Mouse (Mus musculus) cerebellum, adult 11 months (tissue): ENCODE results near the gene Tepp.
A peak's percentile ranks its signal among the peaks of the same experiment; 100 is the strongest.

Experiments used
- DNase-seq: peaks from one replicate; pipeline ENCODE4 v3.0.0; 2022

Tepp gene

DNA sequence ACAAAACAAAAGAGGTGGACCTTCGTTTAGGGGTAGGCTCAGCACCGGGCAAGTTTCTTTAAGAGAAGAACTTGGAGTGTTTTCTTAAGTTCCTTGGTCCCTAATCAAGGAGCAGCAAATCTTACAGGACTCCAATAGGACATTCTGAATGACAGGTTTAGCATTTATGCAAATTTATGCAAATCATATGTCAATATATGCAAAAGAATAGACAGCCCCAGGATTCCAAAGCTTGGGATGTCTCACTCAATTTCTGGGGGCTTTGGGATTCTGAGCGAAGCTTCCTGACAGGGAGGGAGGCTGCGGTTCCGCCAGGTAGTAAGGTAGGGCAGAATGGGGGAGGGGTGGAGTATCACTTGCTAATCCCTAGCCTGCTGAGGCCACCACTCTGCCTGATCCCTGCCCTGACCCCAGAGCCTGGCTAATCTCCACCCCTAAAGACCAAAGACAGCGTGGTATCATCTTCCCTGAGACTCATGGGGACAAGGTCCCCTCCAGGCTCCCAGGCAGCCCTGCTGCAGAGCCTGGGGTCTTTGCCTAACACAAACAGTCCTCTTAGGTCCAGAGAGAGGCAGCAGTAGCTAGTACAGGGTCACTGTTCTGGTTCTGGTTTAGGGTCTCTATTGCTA, at the start of gene Tepp:
Tepp (plus strand) TSS at position 225 of the 629 bp plus-strand sequence.
- DNase-seq = no peak

DNA sequence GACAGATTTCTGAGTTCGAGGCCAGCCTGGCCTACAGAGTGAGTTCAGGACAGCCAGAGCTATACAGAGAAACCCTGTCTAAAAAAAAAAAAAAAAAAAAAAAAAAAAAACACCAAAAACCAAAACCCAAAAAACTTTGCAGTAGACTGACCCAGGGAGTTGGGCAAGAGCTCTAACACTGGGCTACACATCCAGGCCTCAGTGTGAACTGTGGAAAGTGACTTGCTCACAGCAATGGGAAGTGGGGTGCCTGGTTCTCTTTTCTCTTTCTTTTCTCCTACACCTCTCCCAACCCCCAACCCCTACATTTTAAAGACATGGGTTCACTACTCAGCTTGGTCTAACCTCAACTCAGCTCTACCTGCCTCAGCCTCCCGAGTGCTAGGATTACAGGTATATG, 48.2 kb upstream of the Tepp start:
- DNase-seq = no peak

DNA sequence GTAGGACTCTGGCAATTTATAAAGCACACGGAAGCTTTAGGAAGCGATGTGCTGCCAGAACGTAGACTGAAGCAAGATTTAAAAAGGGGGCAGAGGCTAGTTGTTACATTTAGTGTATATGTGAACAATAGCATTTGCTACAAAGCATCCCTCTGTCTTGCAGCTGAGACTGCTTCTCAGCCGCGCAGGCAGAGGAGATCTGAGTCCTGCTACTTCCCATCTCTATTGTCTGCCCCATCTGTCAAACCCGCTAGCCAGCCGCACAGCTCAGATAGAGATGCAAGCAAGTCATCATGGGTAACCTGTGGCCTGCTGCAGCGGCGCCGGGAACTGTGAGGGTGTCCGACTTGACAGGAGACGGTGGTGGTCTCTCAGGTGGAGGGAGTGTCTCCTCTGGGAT, 39.9 kb upstream of the Tepp start:
- no peak for DNase-seq

DNA sequence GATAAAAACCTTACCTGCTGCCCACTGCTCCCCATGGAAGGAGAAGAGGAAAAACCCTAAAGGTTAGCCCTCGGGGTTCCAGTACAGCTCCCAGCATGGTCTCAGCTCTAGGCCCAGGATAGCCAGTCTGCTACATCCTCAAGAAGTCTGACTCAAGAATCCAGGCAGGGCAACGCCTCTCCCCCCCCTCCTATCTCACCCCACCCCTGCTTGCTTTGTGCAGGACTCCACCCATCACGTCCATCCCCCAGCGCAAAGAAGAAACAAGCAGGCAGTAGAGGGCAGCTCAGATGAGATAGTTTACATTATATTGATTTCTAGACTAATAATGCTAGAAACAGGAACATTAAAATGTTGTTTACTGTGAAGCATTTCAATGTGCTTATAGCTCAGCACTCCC, 38.5 kb upstream of the Tepp start:
- DNase-seq = no peak

DNA sequence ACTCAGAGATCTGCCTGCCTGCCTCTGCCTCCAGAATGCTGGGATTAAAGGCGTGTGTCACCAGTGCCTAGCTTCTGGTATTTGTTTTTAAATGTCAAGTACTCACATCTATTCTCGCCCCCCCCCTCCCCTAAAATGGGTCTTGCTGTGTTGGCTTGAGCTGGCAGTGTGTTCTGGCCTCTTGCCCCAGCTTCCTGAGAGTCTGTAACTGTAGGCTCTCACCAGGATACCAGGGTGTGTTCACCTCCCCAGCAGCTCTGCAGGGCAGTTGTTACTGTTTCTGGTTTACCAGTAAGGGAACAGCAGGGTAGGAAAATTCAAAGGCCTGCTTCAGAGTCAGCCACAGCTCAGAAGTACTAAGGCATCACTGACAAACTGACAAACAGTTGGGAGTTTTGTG, 37.5 kb upstream of the Tepp start:
- no peak for DNase-seq

DNA sequence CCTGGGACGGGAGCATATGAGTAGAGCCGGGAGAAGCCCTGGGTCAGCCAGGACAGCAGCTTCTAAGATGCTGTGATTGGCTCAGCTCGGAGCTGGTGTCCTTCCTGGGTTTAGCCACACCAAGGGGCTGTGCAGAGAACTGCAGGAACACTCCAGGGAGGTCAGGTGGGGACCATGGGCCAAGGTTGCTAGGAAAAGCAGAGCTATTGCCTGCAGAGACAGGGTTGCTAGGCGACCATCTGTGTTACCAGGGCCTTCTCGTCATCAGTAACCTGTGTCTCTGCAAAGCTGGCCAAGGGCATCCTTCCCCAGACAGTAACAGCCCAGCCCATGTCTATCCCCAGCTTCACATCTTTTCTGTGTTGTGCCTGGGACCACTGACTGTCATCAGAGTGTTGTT, 28.9 kb upstream of the Tepp start:
- DNase-seq = no peak

DNA sequence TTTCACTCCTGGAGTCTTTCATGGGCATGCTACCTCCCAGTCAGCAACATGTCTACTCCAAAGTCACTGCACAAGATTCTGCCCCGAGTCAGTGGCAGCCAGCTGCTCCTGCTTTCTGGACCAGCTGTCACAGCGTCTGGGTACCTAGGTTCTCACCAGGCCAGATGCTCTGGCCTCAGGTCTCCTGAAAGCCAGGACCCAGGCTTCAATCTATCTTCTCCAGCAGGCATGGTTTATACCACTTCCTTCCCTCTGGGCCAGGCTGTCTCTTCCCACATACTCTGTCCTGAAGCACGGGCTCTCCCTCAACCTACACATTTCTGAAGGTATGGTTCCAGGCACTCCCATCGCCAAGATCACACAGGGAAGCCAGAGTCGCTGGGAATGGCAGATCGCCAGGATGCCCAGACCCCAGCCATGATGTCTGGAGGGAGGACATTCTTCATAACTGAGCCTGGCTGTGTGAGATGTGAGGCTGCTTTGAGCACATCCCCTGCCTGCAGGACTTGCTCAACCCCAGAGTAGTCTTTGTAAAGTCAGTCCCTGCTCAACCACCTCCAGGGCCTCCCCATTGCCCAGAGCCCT, 21.2 kb upstream of the Tepp start:
- DNase-seq = no peak

DNA sequence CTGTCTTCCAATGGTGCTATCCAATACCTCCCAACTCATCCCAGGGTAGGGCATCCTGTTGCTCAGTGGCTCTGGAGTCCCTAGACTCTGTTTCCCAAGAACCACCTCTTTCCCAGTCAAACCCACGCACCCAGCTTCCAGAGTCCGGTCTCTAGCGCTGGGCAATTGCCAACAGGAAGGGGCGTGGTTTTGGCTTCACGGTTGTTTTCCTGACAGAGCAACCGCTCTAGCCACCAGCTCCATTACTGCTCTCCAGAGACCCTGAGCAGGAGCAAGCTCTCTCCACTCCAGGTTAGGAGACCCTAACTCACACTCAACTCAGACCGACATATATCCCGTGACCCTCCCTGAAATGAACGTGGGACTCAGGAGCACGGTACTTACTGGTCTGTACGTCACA, 17.2 kb upstream of the Tepp start:
- DNase-seq = peak; percentile 8

DNA sequence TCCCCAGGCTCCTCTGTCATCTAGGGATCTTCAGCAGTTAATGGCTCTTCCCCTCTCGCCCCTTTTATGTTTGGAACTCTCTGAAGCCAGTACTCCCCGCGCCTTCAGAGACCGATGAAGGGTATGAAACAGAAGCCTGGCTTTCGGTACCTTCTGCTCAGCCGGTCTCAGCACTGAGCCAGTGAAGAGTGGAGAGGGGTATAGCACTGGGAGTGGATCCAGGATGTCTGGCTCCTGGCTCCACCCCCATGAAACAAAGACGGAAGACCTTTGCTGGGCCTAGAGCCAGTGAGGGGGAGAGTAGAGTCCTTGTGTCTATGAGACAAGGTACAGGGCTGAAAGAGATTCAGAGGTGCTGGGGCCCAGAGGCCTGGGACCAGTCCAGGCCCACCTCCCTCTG, 16.5 kb upstream of the Tepp start:
- DNase-seq = no peak

DNA sequence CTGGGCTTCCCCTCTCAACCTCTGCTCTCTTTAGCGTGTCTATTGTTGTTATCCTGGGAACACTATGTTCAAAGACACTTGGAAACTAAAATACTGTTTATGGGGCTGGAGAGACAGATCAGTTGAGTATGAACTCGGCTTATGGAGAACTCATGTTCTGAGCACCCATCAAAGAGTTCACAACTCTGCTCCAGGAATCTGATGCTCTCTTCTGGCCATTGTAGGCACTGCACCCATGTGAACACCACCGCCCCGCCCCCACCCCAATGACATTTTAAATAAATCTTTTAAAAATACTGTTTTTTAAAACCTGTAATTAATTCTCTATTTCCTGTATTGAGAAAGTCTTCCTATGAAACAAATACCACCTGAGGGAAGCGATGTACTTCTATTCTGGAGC, 8.0 kb upstream of the Tepp start:
- DNase-seq = no peak

DNA sequence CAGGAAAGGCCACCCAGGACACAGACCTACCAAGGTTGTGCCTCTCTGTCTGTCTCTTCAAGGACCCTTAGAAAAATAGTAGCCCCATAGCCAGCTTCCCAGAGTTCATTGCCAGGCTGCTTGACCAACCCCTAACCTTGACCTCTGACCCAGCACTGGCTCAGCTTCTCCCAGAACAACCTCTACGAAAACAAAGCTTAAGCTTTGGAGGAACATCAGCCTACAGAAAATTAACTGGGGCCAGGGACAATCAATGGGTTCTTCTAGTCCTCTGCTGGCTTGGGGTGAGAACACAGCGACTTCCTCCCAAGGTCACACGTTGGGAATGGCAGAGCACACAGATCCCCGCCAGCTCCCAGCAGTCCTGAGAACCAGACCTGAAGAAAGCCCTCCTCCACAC, 4.8 kb upstream of the Tepp start:
- no peak for DNase-seq

DNA sequence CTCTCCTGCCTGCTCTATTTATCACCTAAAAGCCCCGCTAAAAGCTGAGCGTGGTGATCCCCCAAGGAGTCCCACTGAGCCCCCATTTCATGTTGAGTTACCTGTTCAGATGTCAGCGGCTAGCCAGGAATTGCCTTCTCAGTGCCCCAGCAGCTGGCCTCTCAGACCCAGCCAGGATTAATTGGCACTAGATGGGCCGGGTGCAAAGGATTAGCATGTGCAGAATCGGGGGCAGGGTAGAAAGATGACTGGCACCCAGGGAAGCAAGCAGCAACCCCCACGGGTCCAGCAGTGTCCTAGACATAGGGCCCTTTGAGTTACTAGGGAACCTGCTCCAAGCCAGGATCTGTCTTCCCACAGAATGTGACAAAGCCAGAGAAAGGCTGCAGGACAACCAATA, 3.9 kb upstream of the Tepp start, which contains the start of gene Cngb1:
Cngb1 (minus strand) TSS at position 155 of the 400 bp plus-strand sequence.
- no peak for DNase-seq

DNA sequence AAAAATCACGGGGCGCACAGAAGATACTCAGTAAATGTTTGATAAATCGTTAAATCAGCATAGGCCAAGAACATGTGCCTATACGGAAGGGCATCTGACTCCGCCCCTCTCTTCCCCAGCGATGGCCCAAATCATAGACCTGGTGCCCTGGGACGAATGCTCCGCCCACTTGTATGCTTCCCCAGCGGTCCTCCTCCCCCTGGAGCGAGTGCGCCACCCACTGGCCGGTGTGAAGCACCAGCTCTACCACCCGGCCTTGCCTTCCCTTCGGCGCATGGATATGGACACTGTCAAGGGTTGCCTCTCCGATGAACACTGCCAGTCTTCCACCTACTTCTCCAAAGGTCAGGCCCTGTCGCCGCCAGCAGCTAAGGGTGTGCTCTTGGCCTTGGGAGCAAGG, 2.5 kb downstream of the Tepp start:
- no peak for DNase-seq

DNA sequence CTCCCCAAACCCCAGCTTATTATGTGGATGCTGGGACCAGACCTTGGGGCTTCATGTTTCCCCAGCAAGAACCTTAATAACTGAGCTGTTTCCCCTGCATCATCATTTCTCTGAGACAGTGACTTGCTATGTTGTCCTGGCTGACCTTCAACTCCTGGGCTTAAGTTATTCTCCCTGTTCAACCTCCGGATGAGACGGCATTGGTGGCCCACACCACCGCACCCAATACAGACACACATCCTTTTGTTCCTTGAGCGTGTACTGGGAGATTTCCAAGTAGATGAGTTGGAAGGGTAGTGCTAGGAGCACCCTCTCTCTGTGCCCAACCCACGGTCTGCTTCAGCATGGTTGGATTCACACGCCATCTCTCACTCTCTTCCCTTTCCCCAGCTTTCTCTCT, 3.5 kb downstream of the Tepp start:
- DNase-seq = no peak

DNA sequence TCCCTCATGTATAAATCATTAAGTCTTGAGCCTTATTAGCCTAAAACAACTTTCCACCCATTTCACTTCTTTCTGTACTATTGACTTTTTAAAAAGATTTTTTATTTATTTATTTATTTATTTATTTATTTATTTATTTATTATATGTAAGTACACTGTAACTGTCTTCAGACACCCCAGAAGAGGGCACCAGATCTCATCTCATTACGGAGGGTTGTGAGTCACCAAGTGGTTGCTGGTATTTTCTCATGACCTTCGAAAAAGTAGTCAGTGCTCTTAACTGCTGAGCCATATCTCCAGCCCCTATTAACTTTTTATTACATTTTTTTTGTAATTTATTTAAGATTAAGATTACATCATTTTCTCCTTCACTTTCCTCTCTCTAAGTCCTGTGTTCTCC, 4.3 kb downstream of the Tepp start:
- no peak for DNase-seq

DNA sequence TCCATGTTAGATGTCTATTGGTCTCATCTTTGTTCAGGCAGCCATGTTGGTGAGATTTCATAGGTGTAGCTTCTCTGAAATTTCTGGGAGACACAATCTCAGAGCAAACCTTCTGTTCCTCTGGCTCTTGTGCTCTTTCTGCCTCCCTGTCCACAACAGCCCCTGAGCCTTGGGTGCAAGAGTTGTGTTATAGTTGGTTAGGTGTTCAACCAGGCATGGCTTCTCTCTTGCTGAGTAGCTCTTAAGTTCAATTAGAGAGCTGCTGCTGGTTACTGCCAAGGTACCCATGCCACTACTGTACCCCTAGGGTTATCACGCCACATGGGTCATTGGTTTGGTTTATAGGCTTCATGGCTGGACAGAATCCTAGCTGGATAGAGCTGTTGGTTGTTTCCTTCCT, 5.0 kb downstream of the Tepp start:
- no peak for DNase-seq

DNA sequence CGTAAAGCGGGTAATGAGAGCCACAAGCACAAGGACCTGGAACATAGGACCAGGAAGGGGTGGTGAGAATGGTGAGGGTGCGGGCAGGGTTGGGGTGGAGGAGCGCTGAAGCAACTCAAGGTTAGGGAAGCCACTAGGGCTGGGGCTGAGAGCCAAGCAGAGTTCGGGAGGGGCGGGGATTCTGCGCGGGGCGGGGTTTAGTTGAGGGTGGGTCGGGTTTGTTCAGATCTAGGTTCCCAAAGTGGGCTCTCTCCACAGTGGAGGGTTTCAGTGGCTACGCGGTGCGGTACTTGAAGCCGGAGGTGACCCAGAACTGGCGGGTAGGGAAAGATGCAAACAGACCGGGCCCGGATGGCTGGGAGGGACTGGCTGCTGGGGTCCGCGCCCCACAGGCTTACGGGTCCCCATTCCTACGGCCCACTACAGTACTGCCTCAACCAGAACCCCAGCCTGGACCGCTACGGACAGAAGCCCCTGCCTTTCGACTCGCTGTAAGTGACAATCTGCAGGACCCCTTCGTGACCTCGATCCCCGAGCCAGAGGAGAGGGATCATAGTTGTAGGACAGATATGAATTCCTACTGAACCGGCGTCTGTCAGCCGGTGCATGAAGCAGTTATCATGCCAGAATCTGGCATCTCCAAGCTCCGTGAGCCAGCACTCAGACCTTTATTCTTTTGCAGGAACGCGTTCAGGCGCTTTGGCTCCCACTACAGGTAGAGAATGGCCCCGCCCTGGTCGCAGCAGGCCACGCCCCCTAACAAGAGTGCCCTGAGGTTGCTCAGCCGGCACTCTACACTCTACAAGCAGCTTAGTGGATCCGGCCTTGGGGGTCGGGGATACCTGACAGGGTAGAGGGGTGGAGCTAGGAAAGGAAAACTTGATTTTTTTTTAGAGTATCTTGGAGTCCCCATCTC, 10.1 kb downstream of the Tepp start:
- peak; percentile 45 for DNase-seq

DNA sequence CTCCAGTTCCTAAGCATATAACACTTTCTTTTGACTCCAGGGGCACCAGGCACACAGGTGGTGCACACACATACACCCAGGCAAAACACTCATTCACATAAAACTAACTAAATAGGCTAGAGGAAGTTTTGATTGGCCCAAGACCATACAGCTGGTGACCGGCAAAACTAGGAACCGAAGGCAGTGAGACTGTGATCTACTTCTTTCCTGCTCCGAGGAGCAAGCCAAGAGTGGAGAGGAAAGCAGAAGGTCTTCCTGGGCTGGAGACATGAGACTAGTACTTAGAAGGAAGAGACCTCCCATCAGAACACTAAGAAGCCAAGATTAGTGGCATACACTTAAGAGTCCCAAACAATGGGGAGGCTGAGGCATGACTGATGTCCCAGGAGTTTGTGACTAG, 12.8 kb downstream of the Tepp start:
- no peak for DNase-seq

DNA sequence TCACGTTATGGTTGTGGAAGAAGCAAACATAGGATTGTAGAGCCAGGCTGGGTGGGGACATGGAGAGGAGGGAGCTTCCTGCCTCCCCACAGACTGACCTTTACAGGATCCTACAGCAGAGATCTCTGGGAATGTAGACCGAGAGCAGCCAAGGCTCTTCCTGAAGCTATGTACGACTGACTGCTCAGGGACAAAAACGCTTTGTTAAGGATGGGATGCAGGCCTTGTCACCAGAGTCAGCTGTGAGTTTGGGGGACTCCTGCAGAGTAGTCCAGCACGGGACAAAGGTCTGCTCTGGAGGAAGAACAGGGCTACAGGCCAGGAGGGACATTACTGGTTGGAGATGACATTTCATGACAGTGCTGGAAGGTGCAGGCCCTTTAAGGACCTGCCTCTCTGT, 14.3 kb downstream of the Tepp start:
- no peak for DNase-seq

DNA sequence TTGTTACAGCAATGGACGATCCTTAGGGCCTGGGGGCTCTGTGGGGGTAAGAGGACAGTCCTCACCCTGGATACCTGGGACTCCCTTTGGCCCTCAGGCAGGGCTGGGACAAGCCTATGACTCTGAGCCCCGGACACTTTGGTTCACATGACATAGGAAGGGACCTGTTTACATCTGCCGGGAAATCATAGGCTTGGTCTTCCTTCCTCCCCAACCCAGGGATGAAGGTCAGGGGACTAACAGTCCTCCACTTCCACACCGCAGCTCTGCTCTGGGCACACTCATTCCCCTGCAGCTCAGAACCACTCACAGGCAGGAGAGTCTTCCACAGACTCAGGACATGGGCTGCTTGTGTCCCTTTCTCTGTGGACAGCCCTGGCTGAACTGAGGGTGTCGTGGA, 16.5 kb downstream of the Tepp start:
- DNase-seq = no peak

DNA sequence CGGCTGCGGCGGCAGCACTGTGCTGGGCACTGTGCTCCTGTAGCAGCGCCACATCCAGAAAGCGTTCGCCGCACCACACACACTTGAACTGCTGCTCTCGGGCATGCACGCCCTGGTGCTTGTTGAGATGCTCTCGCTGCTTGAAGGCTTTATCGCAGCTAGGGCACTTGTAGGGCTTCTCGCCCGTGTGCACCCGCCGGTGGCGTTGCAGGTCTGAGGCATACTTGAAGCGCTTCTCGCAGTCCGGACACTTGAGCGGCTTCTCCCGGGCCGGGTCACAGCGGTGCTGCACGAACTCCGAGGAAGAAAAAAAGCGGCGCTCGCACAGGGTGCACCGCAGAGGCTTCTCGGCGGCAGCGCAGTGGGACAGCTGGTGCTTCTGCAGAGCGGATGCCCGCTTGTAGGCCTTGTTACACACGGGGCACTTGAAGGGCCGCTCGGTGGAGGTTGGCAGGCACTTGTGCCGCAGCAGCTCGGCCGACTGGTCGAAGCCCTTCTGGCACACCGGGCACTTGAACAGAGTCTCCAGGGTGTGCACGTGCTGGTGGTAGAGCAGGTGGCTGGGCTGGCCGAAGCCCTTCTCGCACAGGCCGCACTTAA, 17.6 kb downstream of the Tepp start:
- no peak for DNase-seq

DNA sequence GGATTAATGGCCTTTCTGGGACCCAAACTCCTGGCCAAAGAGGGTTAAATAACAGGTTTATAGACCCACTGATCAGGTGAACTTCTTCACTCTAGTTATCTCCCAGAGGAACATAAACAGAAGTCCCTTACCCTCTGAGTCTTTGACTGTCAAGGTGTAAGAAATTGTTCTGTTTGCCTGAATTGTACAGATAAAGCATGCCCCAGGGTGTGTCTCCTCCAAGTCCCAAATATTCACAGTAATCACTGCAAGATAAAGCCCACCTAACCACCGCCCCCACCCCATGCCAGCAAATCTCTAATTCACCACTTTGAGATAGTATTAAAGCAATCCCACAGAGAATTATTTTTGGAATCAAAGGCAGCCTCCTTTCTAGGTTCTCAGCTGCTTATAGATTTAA, 20.0 kb downstream of the Tepp start:
- DNase-seq = no peak

DNA sequence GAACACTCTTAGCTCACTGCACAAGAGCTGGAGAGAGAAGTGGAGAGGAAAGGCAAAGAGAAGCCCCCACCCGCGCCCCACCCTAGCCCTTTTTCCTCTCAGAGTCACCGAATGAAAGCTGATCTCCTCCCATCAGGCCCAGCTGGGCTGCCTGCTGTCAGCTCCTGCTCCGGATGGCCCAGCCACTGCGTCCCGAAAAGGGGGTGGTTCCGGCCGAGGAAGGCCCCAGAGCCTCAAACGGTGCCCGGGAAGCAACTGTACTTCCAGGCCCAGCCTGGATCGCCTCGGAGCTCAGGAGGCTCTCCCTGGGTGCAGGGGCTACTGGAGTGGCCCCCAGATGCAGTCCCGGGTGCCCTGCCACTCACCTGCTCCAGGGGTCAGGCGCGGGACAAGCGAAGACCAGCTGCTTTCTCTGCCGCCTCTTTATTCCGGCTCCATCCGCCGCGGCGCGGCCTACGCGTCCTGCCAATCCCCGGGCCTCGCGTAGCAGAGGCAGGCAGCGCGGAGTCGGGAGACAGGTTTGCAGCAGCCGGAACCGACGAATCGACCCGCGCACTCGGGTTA, 20.9 kb downstream of the Tepp start:
- DNase-seq = no peak
